Mouse (Mus musculus) right cerebral cortex, postnatal 10 days (tissue): ENCODE measurements at regions not wholly inside any gene's neighbourhood (a gene's known extent, or its start where the extent isn't known, plus 50 kb on each side); places are given as distances from the start of the nearest gene placed in this dataset.
"Not testable (repeated sequence)": the region's sequence is repeated elsewhere in the genome, so short reads cannot be mapped to it uniquely, and the experiment has no call there.

Experiments
- DNase-seq, 2 experiments: peaks; one replicate each; pipeline ENCODE4 v3.0.0; 2021; ENCODE audit warnings: low spot score in 2 of 2

GRCm38 (mm10) chr17:13550896-13551267 is 196.5 kb downstream of the Tcp10c start:
- not testable (repeated sequence) for DNase-seq

DNA sequence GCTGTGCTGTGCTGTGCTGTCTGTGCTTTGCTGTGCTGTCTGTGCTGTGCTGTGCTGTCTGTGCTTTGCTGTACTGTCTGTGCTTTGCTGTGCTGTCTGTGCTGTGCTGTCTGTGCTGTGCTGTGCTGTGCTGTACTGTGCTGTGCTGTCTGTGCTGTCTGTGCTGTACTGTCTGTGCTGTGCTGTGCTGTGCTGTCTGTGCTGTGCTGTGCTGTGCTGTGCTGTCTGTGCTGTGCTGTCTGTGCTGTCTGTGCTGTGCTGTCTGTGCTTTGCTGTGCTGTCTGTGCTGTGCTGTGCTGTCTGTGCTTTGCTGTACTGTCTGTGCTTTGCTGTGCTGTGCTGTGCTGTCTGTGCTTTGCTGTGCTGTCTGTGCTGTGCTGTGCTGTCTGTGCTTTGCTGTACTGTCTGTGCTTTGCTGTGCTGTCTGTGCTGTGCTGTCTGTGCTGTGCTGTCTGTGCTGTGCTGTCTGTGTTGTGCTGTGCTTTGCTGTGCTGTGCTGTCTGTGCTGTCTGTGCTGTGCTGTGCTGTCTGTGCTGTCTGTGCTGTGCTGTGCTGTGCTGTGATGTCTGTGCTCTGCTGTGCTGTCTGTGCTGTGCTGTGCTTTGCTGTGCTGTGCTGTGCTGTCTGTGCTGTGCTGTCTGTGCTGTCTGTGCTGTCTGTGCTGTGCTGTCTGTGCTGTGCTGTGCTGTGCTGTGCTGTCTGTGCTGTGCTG is 197.5 kb downstream of the Tcp10c start:
- DNase-seq = not testable (repeated sequence)

- not testable (repeated sequence) for DNase-seq
Observed at GRCm38 (mm10) chr17:13552840-13553239, 198.5 kb downstream of the Tcp10c start.

- DNase-seq = peak; percentile 55 to 58
Observed at GRCm38 (mm10) chr17:13555311-13556059, 201.1 kb downstream of the Tcp10c start.

DNA sequence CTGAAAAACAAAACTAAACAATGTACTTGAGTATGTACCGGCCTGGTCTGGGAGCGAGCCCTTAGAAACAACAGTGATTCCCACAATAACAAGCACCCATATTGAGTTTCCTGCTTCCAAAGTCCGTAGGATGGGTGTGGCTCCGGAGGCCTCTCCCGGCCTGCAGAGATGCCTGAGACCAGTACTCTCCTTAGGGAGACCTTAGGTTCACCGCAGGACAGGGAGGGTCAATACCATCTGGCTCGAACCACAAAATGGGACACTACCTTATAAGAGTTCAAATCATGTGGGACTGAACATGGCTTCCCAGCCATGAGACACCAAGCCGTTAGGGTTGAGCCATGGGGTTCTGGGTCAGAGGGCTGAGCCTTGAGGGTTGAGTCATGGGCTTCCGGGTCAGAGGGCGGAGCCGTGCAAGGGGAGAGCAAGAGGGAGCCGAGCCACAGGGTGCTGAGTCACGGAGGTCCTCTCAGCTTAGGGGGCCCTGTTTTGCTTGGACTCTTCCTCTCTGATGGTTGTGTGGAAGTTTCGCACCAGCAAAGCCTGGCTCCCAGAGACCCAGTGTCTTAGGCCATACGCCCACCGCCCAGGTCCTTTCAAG is 201.8 kb downstream of the Tcp10c start:
- DNase-seq = not testable (repeated sequence)

- DNase-seq = no peak
Observed at GRCm38 (mm10) chr17:13558863-13559262, 201.5 kb upstream of the Afdn start.

DNA sequence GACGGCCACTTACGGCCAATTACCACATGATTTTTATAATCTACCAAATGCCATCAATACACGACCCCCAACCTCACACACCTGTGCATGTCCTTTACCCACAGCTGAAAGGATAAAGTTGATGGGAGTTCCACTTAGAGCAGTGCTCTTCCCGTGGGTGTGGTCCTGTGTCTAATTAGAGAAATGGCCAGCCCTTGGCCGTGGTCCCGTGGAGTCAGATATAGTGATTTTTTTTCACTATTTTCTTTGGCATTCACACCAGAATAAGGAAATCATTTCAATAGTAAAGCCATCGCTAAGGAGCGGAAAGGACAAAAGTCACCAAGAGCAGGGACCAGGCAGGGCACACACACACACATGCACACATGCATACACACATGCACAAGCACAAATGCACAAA is 199.0 kb upstream of the Afdn start:
- DNase-seq = no peak

- no peak for DNase-seq
Observed at GRCm38 (mm10) chr17:13562974-13563373, 197.4 kb upstream of the Afdn start.

GRCm38 (mm10) chr17:13564800-13565199 is 195.5 kb upstream of the Afdn start:
- DNase-seq = no peak

DNA sequence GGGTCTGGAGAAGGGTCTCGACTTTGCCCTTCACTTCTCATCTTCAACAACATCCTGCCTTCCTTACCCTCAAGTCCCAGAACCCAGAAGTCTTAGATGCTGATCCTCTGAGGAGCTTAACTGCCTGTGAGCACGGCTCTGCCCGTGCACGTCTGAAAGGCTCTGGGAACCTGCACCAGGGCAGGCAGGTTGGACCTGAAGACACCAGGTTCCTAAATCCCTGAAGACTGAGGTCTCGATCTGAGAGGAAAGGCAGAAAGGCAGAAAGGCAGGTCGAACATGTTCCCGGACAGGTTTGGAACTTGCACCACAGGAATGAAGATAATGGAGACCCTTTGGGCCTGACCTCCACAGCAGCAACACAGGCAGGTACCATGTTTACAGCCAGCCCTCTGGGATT is 193.7 kb upstream of the Afdn start:
- no peak for DNase-seq

- no peak for DNase-seq
Observed at GRCm38 (mm10) chr17:13567183-13567582, 193.2 kb upstream of the Afdn start.

- DNase-seq = no peak
Observed at GRCm38 (mm10) chr17:13570796-13571195, 189.5 kb upstream of the Afdn start.

- DNase-seq = no peak
Observed at GRCm38 (mm10) chr17:13572204-13572833, 188.0 kb upstream of the Afdn start.

DNA sequence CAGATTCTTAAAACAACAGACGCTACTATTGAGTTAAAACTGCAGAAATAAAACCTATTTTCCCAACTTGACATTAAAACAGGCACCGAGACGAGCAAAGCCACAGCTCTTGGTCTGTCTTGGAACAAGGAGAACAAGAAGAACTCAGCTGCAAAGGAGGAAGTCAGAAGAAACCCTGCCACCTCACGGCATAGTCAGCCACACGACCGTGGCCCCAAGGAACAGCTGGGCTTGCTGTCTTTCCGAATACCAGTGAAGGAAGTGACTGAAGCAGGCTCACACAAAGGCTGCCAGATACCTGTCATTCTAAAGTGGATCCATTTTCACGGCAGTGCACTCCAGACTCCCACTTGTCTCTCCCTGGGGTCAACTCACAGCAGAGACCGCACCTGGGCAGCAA is 187.3 kb upstream of the Afdn start:
- DNase-seq = no peak

- no peak for DNase-seq
Observed at GRCm38 (mm10) chr17:13574122-13574521, 186.2 kb upstream of the Afdn start.

DNA sequence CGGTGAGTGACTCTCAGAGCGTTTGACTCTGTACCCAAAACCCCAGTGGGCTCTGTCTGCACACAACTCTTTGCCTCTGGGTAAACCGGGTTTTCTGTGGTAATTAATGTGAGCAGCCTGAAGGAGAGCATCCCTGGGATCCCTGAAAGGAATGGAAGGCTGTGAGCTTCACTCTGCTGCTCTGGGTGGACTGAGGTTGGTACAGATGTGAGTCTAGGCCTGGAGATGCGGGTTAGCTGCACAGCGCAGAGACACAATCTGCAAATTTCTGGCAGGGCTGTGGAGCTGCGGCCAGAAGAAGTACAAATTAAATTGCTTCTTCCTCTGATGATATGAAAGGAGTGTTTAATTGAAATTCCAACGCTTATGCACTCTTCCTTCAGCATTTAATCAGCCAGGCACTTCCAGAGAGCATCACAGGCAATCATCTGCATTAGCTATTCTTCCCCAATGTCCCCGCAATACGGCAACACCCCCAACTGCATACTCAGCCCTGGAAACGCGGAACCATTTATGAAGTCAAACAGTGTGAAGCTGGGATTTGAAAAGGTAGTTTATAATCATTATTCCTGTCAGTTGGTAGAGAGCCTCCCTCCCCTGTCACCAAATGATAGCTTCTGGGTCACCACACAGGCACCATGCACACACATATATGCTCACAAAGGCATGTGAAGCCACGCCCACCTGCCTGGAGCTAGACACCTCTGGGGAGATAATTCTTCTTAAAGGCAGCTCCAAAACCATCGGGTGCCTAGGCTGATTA is 185.5 kb upstream of the Afdn start:
- no peak for DNase-seq

GRCm38 (mm10) chr17:13577798-13578197 is 182.5 kb upstream of the Afdn start:
- DNase-seq = peak; percentile 58 to 77

GRCm38 (mm10) chr17:13581214-13581920 is 179.0 kb upstream of the Afdn start:
- DNase-seq = no peak

DNA sequence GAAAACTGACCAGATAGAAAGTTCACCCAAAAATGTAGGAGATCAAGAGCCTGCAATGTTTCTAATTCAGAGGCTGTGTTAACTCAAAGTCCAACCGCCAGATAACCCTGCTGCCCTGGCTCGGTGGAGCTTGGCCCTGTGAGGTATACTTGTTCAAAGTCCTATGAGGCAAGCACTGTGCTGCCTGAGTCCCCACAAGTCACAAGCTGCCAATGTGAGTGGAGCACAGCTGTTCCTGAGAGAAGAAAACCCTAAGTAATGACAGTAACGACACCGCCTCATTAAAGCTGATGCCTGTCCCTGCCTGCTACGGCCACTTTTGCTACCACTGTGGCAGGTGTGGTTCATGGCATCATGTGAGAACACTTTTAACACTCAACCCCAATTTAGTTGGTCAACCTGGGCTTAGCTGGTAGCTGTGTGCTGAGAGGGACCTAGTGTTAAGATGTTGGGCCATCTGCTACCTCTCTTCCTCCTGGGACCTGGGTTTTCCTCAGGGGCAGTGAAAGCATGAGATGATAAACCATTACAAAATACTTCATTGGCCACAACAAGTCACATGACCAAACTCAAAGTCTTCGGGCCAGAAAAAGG is 178.2 kb upstream of the Afdn start:
- DNase-seq = no peak

- peak in 1 of 2 experiments; percentile 59 for DNase-seq
Observed at GRCm38 (mm10) chr17:13583475-13584233, 176.7 kb upstream of the Afdn start.
